Mouse (Mus musculus) cerebral cortex, adult 2 months (tissue): ENCODE data around the gene Lep.

Experiments used
- WGBS: fragments of 180-500 bp; shearing (Covaris S2); methylation state at CpG from one replicate; pipeline ENCODE4 v1.1.7; 2018; 5-methylcytosine and 5-hydroxymethylcytosine counted together

The Lep gene

DNA sequence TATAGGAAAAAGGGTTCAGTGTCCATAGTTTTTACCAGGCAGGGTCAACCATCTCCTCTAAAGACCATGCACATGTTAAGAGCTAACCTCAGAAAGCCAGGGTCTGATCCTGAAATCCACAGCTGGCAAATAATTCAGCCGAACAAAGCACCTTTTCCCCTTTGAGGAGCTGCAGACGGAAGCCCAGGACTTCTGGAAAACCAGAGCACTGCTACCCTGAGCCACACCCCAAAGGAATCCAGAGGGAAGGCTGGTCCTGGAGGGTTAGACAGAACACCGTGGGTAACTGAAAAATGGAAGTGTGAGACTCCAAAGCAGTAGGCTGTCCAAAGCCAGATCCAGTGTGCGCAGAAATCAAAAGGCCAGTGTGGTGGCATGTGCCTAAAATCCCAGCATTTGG lies 58.9 kb downstream of the Lep start:
- WGBS, result 86% methylated on average over 4 of the region's 4 CpGs

DNA sequence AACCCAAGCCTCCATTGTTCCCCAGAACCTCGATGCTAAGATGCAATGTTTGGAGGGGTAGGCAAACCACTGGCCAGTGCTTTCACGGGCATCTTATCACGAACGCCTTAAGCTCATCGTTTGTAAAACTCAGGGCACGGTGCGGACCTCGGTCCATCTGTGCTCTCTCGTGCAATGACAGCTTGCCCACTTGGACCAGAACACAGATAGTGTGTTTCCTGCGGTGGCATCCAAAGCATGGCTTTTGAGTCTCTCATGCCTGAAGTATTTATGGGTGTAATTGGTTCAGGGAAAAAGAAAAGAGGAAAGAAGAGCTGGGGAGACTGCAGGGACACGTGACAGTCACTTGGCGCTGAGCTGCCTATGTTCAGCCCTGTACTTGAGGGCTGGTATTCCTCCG lies 60.0 kb downstream of the Lep start:
- WGBS, result 72% methylated on average over 13 of the region's 13 CpGs
